Mouse (Mus musculus) adrenal gland, adult 10 weeks (tissue): Measurements from ENCODE around the gene Slc25a28. TPM values are rescaled to one million over a fixed set of nuclear protein-coding genes. Genes with fewer than 3 reads are reported as not detected.

Experiments
- polyA plus RNA-seq: library from polyadenylated mRNA; stranded (reverse); fragments of 350-450 nt; fragmentation: Illumina TruSeq; extraction: RNeasy Lipid Tissue Mini Kit (QIAGEN cat#74804); gene quantifications from one replicate; pipeline ENCODE4 v1.2.3, GENCODE M21; 2014; ENCODE audit warnings: low read depth, low replicate concordance

Gene Slc25a28
- 3.7 TPM for polyA plus RNA-seq

GRCm38 (mm10) chr19:43674730-43675524 is at the start of gene Slc25a28:
TSS of gene Slc25a28 (minus strand) at chr19:43674881.

DNA sequence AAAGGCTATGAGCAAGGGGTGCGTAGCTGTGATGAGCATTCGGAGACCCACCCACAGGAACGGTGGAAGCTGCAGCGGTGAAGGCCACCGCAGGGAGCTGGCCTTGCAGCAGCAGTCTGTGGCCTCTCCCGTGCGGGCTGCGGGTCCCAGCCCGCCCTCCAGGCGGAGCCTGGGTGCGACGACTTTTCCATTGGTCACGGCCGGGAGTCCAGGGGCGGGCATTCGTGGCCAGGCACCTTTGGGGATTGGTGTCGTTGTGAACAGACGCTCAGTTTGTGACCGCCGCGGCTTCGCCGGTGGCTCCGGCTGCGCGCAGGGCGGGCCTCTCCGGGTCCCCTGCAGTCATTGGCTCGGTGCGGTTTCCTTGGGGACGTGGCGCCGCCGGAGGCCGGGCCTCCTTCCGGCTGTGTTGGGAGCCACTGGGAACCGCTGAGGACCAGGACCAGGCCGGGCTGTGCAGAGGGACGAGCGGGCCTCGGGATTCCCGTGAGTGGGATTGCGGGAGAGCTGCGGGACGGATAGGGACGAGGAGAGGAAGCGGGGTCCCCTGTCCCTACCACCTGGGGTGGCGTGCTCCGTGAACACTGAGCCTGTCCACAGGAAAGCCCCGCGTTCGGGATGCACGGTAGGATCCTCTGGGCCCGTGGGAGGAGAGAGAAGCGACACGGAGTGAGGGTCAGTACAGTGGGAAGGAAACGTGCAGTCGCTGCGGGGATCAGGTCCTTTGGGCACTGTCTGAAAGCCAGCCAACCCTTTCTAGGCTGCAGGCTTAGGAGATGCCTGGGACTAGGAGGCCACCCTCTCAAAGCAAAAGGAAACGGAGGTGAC is 15.0 kb upstream of the Slc25a28 start, which contains the start of gene Entpd7:
TSS of gene Entpd7 (plus strand) at position 254 of the 828 bp plus-strand sequence.

Other genes with a start within 250 kb of the Slc25a28 start
- gene Cnnm1, start 234.4 kb downstream of the Slc25a28 start, polyA plus RNA-seq, result not detected
- gene Got1, start 150.3 kb downstream of the Slc25a28 start, polyA plus RNA-seq, result 24.2 TPM
- gene Nkx2-3, start 62.6 kb downstream of the Slc25a28 start, polyA plus RNA-seq, result not detected
- 5.2 TPM for gene Entpd7, start 14.8 kb upstream of the Slc25a28 start, polyA plus RNA-seq
- 20.9 TPM for gene Cutc, start 78.1 kb upstream of the Slc25a28 start, polyA plus RNA-seq
- 41.7 TPM for gene Cox15, start 78.1 kb upstream of the Slc25a28 start, polyA plus RNA-seq
- 0.47 TPM for gene Abcc2, start 107.3 kb upstream of the Slc25a28 start, polyA plus RNA-seq